Mouse (Mus musculus): ENCODE measurements around the gene Rbm4. TPM values are rescaled to one million over a fixed set of nuclear protein-coding genes. Genes with fewer than 3 reads are reported as not detected.

Gene Rbm4
- polyA plus RNA-seq, 1 experiment: 1.8 TPM

DNA sequence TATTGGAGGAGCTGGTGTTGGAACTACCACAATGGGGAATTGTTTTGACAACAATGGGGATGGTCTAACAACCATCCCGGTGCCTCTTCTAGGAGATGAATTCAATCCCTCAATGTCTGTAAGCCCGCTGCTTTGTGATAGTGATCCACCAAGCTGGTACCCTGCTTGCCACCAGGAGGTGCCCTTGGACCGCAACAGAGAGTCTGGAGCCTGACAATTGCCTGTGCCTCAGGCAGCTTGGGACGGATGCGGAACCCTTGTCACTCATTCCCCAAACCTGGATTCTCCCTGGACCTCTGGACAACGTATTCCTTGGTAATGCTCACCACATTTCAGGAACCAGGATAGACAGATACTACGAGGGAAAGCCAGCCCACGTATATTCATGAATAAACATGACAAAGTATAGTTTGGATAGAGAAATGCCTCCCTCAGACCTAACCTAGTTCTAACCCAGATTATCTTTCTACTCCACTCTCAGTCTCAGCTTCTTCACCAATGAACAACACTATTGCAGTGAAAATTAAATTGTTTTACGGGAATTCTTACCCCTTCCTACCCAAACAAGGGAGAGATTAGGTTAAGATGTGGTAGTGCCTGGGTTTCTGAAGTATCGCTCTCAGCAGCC lies 38.0 kb downstream of the Rbm4 start:
- TF ChIP-seq GATA1 (IDR thresholded peaks at IDR 0.05; ENCODE audit: low read length): no peak

DNA sequence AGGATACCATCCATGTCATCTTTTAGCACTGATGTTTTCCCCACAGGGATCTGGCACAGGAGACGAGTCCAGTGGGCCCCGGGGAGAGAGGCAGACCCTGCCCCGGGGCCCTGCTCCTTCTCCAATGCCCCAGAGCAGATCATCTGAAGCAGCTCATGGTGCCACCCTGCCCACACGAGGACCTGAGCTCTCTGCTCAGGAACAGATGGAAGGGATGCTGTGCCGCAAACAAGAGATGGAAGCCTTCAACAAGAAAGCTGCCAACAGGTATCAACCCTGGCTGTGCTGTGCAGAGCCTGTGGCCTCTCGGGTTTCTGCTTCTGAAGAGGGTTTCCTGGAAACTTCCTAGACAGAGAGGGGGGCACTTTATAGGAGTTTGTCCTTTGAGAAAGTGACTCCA lies 43.7 kb downstream of the Rbm4 start:
- no peak for TF ChIP-seq GATA1 (IDR thresholded peaks at IDR 0.05; ENCODE audit: low read length)

DNA sequence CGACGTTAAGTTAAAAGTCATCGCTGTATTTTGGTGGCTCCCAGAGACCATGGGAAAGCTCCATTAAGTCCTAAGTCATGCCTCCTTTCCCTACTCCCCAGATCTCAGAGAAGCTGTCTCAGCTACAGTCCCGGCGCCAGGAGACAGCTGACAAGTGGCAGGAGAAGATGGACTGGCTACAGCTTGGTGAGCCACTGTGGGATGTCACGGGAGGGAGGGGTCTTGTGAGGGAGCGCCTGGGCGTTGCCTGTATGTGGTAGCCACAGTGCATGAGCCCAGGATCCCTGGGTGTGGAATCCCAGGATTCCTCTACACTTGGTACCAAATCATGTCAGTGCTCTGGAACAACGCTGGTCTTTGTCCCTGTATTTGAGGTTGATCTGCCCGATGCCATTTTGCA lies 45.2 kb downstream of the Rbm4 start:
- no peak for TF ChIP-seq GATA1 (IDR thresholded peaks at IDR 0.05; ENCODE audit: low read length)

DNA sequence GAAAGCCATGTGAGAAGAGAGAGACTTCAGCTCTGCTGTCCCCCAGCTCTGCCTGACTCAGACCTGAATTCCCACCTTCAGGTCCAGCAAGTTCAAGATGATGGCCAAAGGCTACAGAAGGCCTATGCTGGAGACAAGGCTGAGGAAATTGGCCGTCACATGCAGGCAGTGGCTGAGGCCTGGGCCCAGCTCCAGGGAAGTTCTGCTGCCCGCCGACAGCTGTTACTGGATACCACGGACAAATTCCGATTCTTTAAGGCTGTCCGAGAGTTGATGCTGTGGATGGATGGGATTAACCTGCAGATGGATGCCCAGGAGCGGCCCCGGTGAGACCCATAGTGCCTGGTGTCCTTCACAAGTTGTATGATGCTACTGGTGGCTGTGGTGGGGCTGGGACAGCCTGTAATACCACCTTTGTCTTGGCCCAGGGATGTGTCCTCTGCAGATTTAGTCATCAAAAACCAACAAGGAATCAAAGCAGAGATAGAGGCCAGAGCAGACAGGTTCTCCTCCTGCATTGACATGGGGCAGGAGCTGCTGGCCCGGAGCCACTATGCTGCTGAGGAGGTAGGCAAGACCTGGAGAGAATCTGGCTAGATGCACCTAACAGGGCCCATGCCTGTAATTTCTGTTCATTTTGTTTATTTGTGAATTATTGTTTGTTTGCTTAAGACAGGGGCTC lies 45.9 kb downstream of the Rbm4 start:
- no peak for TF ChIP-seq GATA1 (IDR thresholded peaks at IDR 0.05; ENCODE audit: low read length)

DNA sequence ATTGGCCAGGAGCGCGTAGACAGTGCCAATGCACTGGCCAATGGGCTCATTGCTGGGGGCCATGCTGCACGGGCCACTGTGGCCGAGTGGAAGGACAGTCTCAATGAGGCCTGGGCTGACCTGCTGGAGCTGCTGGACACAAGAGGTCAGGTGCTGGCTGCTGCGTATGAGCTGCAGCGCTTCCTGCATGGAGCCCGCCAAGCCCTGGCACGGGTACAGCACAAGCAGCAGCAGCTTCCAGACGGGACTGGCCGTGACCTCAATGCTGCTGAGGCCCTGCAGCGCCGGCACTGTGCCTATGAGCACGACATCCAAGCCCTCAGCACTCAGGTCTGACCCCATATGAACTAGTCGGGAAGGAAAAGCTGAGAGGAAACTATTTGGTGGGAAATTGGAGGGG lies 47.1 kb downstream of the Rbm4 start:
- TF ChIP-seq GATA1 (IDR thresholded peaks at IDR 0.05; ENCODE audit: low read length): no peak

DNA sequence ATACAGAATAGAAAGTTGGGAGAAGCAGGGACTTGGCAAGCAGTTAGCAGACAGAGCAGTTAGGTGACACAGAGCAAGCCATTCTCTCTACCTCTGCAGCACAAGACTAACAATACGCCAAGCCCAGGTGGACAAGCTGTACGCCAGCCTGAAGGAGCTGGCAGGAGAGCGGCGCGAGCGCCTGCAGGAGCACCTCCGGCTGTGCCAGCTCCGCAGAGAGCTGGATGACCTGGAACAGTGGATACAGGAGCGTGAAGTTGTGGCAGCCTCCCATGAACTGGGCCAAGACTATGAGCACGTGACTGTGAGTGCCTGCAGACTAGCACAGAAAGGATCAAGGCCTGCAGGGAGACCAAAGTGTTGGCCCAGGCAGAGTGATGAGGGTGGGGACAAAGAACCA lies 48.0 kb downstream of the Rbm4 start:
- TF ChIP-seq GATA1 (IDR thresholded peaks at IDR 0.05; ENCODE audit: low read length): no peak

DNA sequence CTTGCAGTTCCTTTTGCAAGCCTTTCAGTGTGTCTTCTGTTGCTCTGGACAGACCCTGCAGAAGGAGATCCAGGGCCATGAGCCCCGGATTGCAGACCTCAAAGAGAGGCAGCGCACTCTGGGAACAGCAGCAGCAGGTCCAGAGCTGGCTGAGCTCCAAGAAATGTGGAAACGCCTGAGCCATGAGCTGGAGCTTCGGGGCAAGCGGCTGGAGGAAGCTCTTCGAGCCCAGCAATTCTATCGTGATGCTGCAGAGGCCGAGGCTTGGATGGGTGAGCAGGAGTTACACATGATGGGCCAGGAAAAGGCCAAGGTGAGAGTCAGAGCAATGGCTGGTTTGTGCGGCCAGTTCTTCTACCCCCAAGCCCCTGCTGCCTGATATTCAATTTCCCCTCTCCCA lies 48.6 kb downstream of the Rbm4 start:
- TF ChIP-seq GATA1 (IDR thresholded peaks at IDR 0.05; ENCODE audit: low read length): no peak

DNA sequence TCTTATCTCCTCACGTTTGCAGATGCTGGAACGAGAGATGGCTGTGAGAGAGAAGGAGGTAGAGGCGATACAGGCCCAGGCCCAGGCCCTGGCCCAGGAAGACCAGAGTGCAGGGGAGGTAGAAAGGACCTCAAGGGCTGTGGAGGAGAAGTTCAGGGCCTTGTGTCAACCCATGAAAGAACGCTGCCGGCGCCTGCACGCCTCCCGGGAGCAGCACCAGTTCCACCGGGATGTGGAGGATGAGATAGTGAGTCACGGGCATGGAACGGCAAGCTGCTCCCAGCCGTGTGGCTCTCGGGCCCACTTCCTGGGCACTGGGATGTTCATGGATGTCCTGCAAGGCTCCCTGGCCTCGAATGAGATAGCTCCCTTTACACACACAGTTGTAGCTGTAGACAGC lies 49.7 kb downstream of the Rbm4 start:
- TF ChIP-seq GATA1 (IDR thresholded peaks at IDR 0.05; ENCODE audit: low read length): no peak

DNA sequence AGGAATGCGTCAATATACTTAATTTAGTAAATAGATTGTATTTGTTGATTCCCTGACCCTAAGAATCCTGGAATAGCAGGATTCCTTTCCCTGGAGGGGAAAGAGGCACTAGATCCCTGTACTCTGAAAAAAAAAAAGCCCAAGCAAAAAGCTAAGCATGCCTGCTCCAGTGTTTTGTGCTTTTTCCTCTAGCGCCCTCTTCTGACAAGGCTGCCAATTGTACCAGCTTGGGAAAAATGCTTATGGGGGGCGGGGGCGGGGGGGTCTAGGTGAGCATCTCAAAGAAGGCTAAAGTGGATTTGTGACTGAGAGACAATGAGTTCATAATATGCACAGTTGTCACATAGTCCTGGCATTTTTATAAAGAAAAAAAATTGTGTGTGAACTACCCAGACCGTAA lies 50.2 kb downstream of the Rbm4 start:
- no peak for TF ChIP-seq GATA1 (IDR thresholded peaks at IDR 0.05; ENCODE audit: low read length)

DNA sequence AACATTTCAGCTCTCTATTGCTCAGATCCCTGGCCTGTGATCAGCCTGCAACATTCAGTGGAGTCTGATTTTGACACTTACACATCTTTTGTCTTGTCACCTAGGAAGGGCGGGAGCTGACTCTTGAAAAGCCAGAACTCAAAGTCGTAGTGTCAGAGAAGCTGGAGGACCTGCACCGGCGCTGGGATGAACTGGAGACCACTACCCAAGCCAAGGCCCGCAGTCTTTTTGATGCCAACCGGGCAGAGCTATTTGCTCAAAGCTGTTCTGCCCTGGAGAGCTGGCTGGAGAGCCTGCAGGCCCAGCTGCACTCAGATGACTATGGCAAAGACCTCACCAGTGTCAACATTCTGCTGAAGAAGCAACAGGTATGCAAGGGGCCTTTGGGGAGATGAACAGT lies 51.5 kb downstream of the Rbm4 start:
- TF ChIP-seq GATA1 (IDR thresholded peaks at IDR 0.05; ENCODE audit: low read length): no peak

DNA sequence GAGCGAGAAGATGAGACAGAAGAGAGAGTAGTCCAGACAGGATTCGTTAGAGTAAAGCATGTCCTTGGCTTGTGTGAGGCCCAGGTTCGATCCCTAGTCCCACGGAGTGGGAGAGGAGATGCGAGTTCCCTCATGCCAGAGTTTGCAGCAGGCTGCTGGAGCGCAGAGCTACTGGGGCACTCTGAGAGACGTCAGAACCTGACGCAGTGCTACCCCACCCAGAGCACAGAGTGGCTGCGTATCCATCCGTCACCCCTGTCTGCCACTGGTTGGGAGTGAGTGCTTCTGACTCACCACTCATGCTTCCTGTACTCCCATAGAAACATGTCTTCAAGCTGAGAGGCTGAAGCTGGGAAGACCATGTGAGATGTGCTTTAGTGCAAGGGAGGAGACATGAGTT lies 52.2 kb downstream of the Rbm4 start:
- no peak for TF ChIP-seq GATA1 (IDR thresholded peaks at IDR 0.05; ENCODE audit: low read length)

DNA sequence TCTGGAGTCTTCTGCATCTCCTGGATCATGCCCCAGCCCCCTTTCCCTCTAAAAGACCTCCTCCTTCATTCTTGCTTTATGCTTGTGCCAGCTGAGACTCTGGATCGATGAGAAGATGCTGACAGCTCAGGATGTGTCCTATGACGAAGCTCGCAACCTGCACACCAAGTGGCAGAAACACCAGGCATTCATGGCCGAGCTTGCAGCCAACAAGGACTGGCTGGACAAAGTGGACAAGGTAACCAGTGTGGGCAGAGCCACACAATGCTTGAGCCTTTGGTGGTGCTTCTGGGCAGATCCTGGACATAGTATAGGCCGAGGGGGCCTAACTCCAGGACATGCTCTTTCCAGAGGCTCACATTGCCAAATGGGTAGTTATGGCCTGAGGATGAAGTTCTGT lies 53.9 kb downstream of the Rbm4 start:
- no peak for TF ChIP-seq GATA1 (IDR thresholded peaks at IDR 0.05; ENCODE audit: low read length)

DNA sequence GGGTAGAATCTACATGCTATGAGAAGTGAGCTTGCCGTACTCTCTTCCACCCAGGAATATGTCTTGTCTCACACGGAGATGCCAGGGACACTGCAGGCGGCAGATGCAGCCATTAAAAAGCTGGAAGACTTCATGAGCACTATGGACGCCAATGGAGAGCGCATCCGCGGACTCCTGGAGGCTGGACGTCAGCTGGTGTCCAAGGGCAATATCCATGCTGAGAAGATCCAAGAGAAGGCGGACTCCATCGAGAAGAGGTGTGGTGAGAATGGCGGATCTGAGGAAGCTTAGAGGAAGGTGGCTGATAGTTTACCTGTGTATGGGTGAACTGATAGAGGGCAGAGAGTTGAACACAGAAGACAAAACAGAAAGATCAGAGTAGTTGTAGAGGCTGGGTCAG lies 54.6 kb downstream of the Rbm4 start:
- TF ChIP-seq GATA1 (IDR thresholded peaks at IDR 0.05; ENCODE audit: low read length): no peak

DNA sequence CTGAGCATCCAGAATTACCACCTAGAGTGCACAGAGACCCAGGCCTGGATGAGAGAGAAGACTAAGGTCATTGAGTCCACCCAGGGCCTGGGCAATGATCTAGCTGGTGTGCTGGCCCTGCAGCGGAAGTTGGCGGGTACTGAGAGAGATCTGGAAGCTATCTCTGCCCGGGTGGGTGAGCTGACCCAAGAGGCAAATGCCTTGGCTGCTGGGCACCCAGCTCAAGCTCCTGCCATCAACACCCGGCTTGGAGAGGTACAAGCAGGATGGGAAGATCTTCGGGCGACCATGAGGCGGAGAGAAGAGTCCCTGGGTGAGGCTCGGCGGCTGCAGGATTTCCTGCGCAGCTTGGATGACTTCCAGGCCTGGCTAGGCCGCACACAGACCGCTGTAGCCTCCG lies 55.8 kb downstream of the Rbm4 start:
- TF ChIP-seq GATA1 (IDR thresholded peaks at IDR 0.05; ENCODE audit: low read length): no peak

Other genes with a start within 250 kb of the Rbm4 start
- gene Lrfn4, start 178.2 kb downstream of the Rbm4 start, polyA plus RNA-seq (2012): 14.9 and 15.4 TPM in 2 replicates
- gene Rce1, start 168.3 kb downstream of the Rbm4 start, polyA plus RNA-seq (2012): 17.6 and 40.7 TPM in 2 replicates
- gene Gm960, start 95.2 kb downstream of the Rbm4 start, polyA plus RNA-seq (2012): 0.24 TPM in 1 of 2 replicates, not detected in the other
- gene Sptbn2, start 82.7 kb downstream of the Rbm4 start, polyA plus RNA-seq (2012): 0.01 and 0.02 TPM in 2 replicates
- 4.6 and 5.3 TPM in 2 replicates for gene Rbm4b, start 37.4 kb downstream of the Rbm4 start, polyA plus RNA-seq (2012)
- gene Gm21992, start 17.7 kb upstream of the Rbm4 start, polyA plus RNA-seq (2012): 1.7 and 12.6 TPM in 2 replicates
- 46.8 and 61.5 TPM in 2 replicates for gene Rbm14, start 17.7 kb upstream of the Rbm4 start, polyA plus RNA-seq (2012)
- 56.4 and 100 TPM in 2 replicates for gene Ccs, start 45.4 kb upstream of the Rbm4 start, polyA plus RNA-seq (2012)
- gene Ccdc87, start 45.5 kb upstream of the Rbm4 start, polyA plus RNA-seq (2012): 0.02 TPM in 1 of 2 replicates, not detected in the other
- gene Ctsf, start 61.2 kb upstream of the Rbm4 start, polyA plus RNA-seq (2012): not detected in 2 replicates
- 0.50 and 0.64 TPM in 2 replicates for gene Actn3, start 84.0 kb upstream of the Rbm4 start, polyA plus RNA-seq (2012)
- gene Zdhhc24, start 84.8 kb upstream of the Rbm4 start, polyA plus RNA-seq (2012): 2.4 and 3.2 TPM in 2 replicates
- gene Bbs1, start 112.7 kb upstream of the Rbm4 start, polyA plus RNA-seq (2012): 3.6 and 4.9 TPM in 2 replicates
- 72.5 and 78.7 TPM in 2 replicates for gene Dpp3, start 134.4 kb upstream of the Rbm4 start, polyA plus RNA-seq (2012)
- 0.09 and 0.31 TPM in 2 replicates for gene Peli3, start 149.2 kb upstream of the Rbm4 start, polyA plus RNA-seq (2012)
- 79.7 and 109 TPM in 2 replicates for gene Mrpl11, start 168.2 kb upstream of the Rbm4 start, polyA plus RNA-seq (2012)
- gene Npas4, start 196.4 kb upstream of the Rbm4 start, polyA plus RNA-seq (2012): not detected in 2 replicates
- gene Slc29a2, start 230.0 kb upstream of the Rbm4 start, polyA plus RNA-seq (2012): 4.1 and 4.3 TPM in 2 replicates
- 10.8 and 12.4 TPM in 2 replicates for gene B4gat1, start 244.9 kb upstream of the Rbm4 start, polyA plus RNA-seq (2012)
- gene AC124502.3, start 245.0 kb upstream of the Rbm4 start, polyA plus RNA-seq (2012): 0.15 and 0.33 TPM in 2 replicates
- gene Brms1, start 247.5 kb upstream of the Rbm4 start, polyA plus RNA-seq (2012): 61.3 and 101 TPM in 2 replicates